Mouse (Mus musculus) hindbrain, embryonic 14.5 days (tissue): ENCODE data around the gene Dchs2. TPM values are rescaled to one million over a fixed set of nuclear protein-coding genes. Genes with fewer than 3 reads are reported as not detected.

Source experiments
- ATAC-seq: fragments of 200-750 bp; cut with Nextera tagmentation; 2 replicates; pipeline ENCODE4 v1.8.0; 2017; ENCODE audit warnings: moderate number of reproducible peaks, mild to moderate bottlenecking, moderate TSS enrichment, moderate library complexity; ENCODE audit not compliant: low FRiP score
- DNase-seq: peaks from one replicate; pipeline ENCODE4 v3.0.0-alpha.2; 2015; ENCODE audit warnings: low spot score
- H3K27ac ChIP-seq: fragments of 300-500 bp; sonication (generic); 2 replicates; pipeline ENCODE4 v1.5.1; 2014; ENCODE audit warnings: mild to moderate bottlenecking, moderate library complexity
- H3K27me3 ChIP-seq: fragments of 300-500 bp; sonication (generic); 2 replicates; pipeline ENCODE4 v1.6.1; 2014; ENCODE audit warnings: mild to moderate bottlenecking, low read length, mixed read lengths; ENCODE audit not compliant: control insufficient read depth, insufficient read depth
- H3K36me3 ChIP-seq: fragments of 300-500 bp; sonication (generic); replicated peaks from 2 replicates; pipeline ENCODE4 v1.6.1; 2014; ENCODE audit not compliant: control insufficient read depth, insufficient read depth
- H3K4me1 ChIP-seq: fragments of 300-500 bp; sonication (generic); replicated peaks from 2 replicates; pipeline ENCODE4 v1.6.1; 2014; ENCODE audit warnings: antibody characterized with exemption, low read length, mixed read lengths; ENCODE audit not compliant: control insufficient read depth, insufficient read depth
- H3K4me2 ChIP-seq: fragments of 300-500 bp; sonication (generic); replicated peaks from 2 replicates; pipeline ENCODE4 v1.6.1; 2014; ENCODE audit warnings: mild to moderate bottlenecking, moderate library complexity
- H3K4me3 ChIP-seq: fragments of 300-500 bp; sonication (generic); replicated peaks from 2 replicates; pipeline ENCODE4 v1.5.1; 2014; ENCODE audit warnings: mild to moderate bottlenecking, low read length
- H3K9ac ChIP-seq: fragments of 300-500 bp; sonication (generic); 2 replicates; pipeline ENCODE4 v1.6.1; 2014
- H3K9me3 ChIP-seq: fragments of 300-500 bp; sonication (generic); 2 replicates; pipeline ENCODE4 v1.6.1; 2016; ENCODE audit warnings: low read length; ENCODE audit not compliant: control insufficient read depth
- WGBS: fragments of 180-500 bp; shearing (Covaris S2); extraction: QIAGEN DNeasy Blood & Tissue Kit; methylation state at CpG from one replicate; pipeline ENCODE4 v1.1.7; 2014; 5-methylcytosine and 5-hydroxymethylcytosine counted together
- polyA plus RNA-seq: library from polyadenylated mRNA; unstranded; fragments of >200 nt; fragmentation: Nextera tagmentation; extraction: Ambion mirVana; gene quantifications from 2 replicates; pipeline ENCODE4 v1.2.1, GENCODE M21; 2014

The Dchs2 gene
- polyA plus RNA-seq = 2.1 and 2.3 TPM in 2 replicates

GRCm38 (mm10) chr3:83127726-83128448 is at the start of gene Dchs2:
Dchs2 (plus strand) TSS chr3:83127948.
- Histone ChIP-seq H3K36me3 (no peaks in the 10 kb centered on the region), H3K9ac (peak within 1 kb of the TSS; percentile 55), H3K27me3 (peaks cover 26% of the 10 kb centered on the region), H3K4me3 (peak within 1 kb of the TSS; percentile 53), H3K4me1 (peaks cover 14% of the 10 kb centered on the region; the same call in 1 of the 2 replicates), H3K9me3 (no peaks in the 10 kb centered on the region), H3K4me2 (peak within 1 kb of the TSS; percentile 91), H3K27ac (no peak within 1 kb of the TSS)
- under 1% methylated on average over 55 of the region's 55 CpGs for WGBS
- no peak for DNase-seq
- peak; percentile 49 for ATAC-seq

- Histone ChIP-seq H3K27me3 (no peaks in the 10 kb centered on the region), H3K4me1 (peaks cover 4% of the 10 kb centered on the region; the same call in 1 of the 2 replicates), H3K27ac (no peak overlapping the region), H3K4me2 (peak overlapping the region; percentile 50), H3K9me3 (no peaks in the 10 kb centered on the region), H3K9ac (no peak overlapping the region), H3K4me3 (peak overlapping the region; percentile 16; the same call in 1 of the 2 replicates), H3K36me3 (no peaks in the 10 kb centered on the region)
- peak; percentile 66; the same call in 1 of the 2 replicates for ATAC-seq
- peak; percentile 80 for DNase-seq
- 10% methylated on average over 11 of the region's 11 CpGs for WGBS
Observed at GRCm38 (mm10) chr3:83080567-83081055, 47.1 kb upstream of the Dchs2 start.

GRCm38 (mm10) chr3:83097586-83097985 is 30.2 kb upstream of the Dchs2 start:
- H3K27ac ChIP-seq = no peak overlapping the region
- no peak overlapping the region for H3K4me3 ChIP-seq
- H3K27me3 ChIP-seq = no peaks in the 10 kb centered on the region
- no peaks in the 10 kb centered on the region for H3K36me3 ChIP-seq
- H3K4me2 ChIP-seq = 0 out of 2 replicates have a peak overlapping the region, but pooled peaks have one; percentile 4
- no peaks in the 10 kb centered on the region for H3K9me3 ChIP-seq
- no peak overlapping the region for H3K9ac ChIP-seq
- DNase-seq (no peak), ATAC-seq (no peak)
- WGBS = 15% methylated on average over 6 of the region's 6 CpGs
- peaks cover 19% of the 10 kb centered on the region for H3K4me1 ChIP-seq

GRCm38 (mm10) chr3:83098546-83099034 is 29.2 kb upstream of the Dchs2 start:
- ATAC-seq (peak; percentile 81), DNase-seq (peak; percentile 62)
- Histone ChIP-seq H3K27me3 (no peaks in the 10 kb centered on the region), H3K4me1 (peaks cover 19% of the 10 kb centered on the region), H3K36me3 (no peaks in the 10 kb centered on the region), H3K9ac (peak overlapping the region; percentile 53), H3K9me3 (no peaks in the 10 kb centered on the region), H3K4me3 (peak overlapping the region; percentile 10), H3K27ac (peak overlapping the region; percentile 73), H3K4me2 (peak overlapping the region; percentile 49)
- WGBS = 1% methylated on average over 14 of the region's 14 CpGs

GRCm38 (mm10) chr3:83099139-83099538 is 28.6 kb upstream of the Dchs2 start:
- DNase-seq = no peak
- ATAC-seq = no peak; the same call in 1 of the 2 replicates
- no peaks in the 10 kb centered on the region for H3K36me3 ChIP-seq
- H3K4me1 ChIP-seq = peaks cover 19% of the 10 kb centered on the region
- H3K27ac ChIP-seq = peak overlapping the region; percentile 73
- peak overlapping the region; percentile 53 for H3K9ac ChIP-seq
- no peaks in the 10 kb centered on the region for H3K27me3 ChIP-seq
- H3K9me3 ChIP-seq = no peaks in the 10 kb centered on the region
- WGBS = 68% methylated on average over 1 of the region's 1 CpGs
- H3K4me3 ChIP-seq = peak overlapping the region; percentile 10
- H3K4me2 ChIP-seq = peak overlapping the region; percentile 49

- Histone ChIP-seq H3K4me1 (peaks cover 19% of the 10 kb centered on the region), H3K4me3 (no peak overlapping the region), H3K27ac (no peak overlapping the region; the same call in 1 of the 2 replicates), H3K27me3 (no peaks in the 10 kb centered on the region), H3K36me3 (no peaks in the 10 kb centered on the region), H3K9me3 (no peaks in the 10 kb centered on the region), H3K4me2 (no peak overlapping the region), H3K9ac (no peak overlapping the region)
- ATAC-seq (peak; percentile 49; the same call in 1 of the 2 replicates), DNase-seq (no peak)
- 44% methylated on average over 6 of the region's 6 CpGs for WGBS
Observed at GRCm38 (mm10) chr3:83099651-83100050, 28.1 kb upstream of the Dchs2 start.

- DNase-seq (no peak), ATAC-seq (no peak)
- 96% methylated on average over 6 of the region's 6 CpGs for WGBS
- no peaks in the 10 kb centered on the region for H3K27me3 ChIP-seq
- H3K4me2 ChIP-seq = no peak overlapping the region
- no peaks in the 10 kb centered on the region for H3K36me3 ChIP-seq
- H3K27ac ChIP-seq = no peak overlapping the region
- no peaks in the 10 kb centered on the region for H3K9me3 ChIP-seq
- no peak overlapping the region for H3K4me3 ChIP-seq
- no peak overlapping the region for H3K9ac ChIP-seq
- peaks cover 19% of the 10 kb centered on the region for H3K4me1 ChIP-seq
Observed at GRCm38 (mm10) chr3:83102286-83102685, 25.5 kb upstream of the Dchs2 start.

GRCm38 (mm10) chr3:83110163-83110562 is 17.6 kb upstream of the Dchs2 start:
- H3K27me3 ChIP-seq = no peaks in the 10 kb centered on the region
- no peak overlapping the region for H3K4me3 ChIP-seq
- no peaks in the 10 kb centered on the region for H3K36me3 ChIP-seq
- no peak overlapping the region for H3K27ac ChIP-seq
- no peak overlapping the region for H3K9ac ChIP-seq
- DNase-seq = peak; percentile 82
- 34% methylated on average over 4 of the region's 4 CpGs for WGBS
- H3K4me2 ChIP-seq = no peak overlapping the region
- H3K4me1 ChIP-seq = peaks cover 24% of the 10 kb centered on the region
- peak; percentile 71; the same call in 1 of the 2 replicates for ATAC-seq
- no peaks in the 10 kb centered on the region for H3K9me3 ChIP-seq

- Histone ChIP-seq H3K4me2 (no peak overlapping the region; the same call in 1 of the 2 replicates), H3K27me3 (no peaks in the 10 kb centered on the region), H3K4me3 (no peak overlapping the region), H3K4me1 (peaks cover 24% of the 10 kb centered on the region), H3K27ac (no peak overlapping the region), H3K9me3 (no peaks in the 10 kb centered on the region), H3K9ac (no peak overlapping the region), H3K36me3 (no peaks in the 10 kb centered on the region)
- ATAC-seq (no peak), DNase-seq (no peak)
- WGBS = 26% methylated on average over 7 of the region's 7 CpGs
Observed at GRCm38 (mm10) chr3:83111485-83112261, 16.1 kb upstream of the Dchs2 start.
